Mouse (Mus musculus) neural tube, embryonic 13.5 days (tissue): ENCODE results near the gene Tcp11. TPM values are rescaled to one million over a fixed set of nuclear protein-coding genes. Genes with fewer than 3 reads are reported as not detected.

Source experiments
- ATAC-seq: fragments of 200-750 bp; cut with Nextera tagmentation; 2 replicates; pipeline ENCODE4 v1.8.0; 2017; ENCODE audit warnings: low read depth, mild to moderate bottlenecking, moderate TSS enrichment, moderate library complexity
- H3K27ac ChIP-seq: fragments of 300-500 bp; sonication (generic); replicated peaks from 2 replicates; pipeline ENCODE4 v1.5.1; 2015; ENCODE audit warnings: moderate library complexity, mild to moderate bottlenecking, inconsistent platforms
- H3K27me3 ChIP-seq: fragments of 300-500 bp; sonication (generic); 2 replicates; pipeline ENCODE4 v1.6.1; 2015; ENCODE audit warnings: mild to moderate bottlenecking, inconsistent platforms
- H3K36me3 ChIP-seq: fragments of 300-500 bp; sonication (generic); 2 replicates; pipeline ENCODE4 v1.6.1; 2015; ENCODE audit warnings: mild to moderate bottlenecking, inconsistent platforms
- H3K4me1 ChIP-seq: fragments of 300-500 bp; sonication (generic); replicated peaks from 2 replicates; pipeline ENCODE4 v1.6.1; 2015; ENCODE audit warnings: inconsistent platforms
- H3K4me2 ChIP-seq: fragments of 300-500 bp; sonication (generic); 2 replicates; pipeline ENCODE4 v1.6.1; 2015; ENCODE audit warnings: inconsistent platforms, mild to moderate bottlenecking, moderate library complexity
- H3K4me3 ChIP-seq: fragments of 300-500 bp; sonication (generic); 2 replicates; pipeline ENCODE4 v1.5.1; 2015; ENCODE audit warnings: mild to moderate bottlenecking, inconsistent platforms
- H3K9ac ChIP-seq: fragments of 300-500 bp; sonication (generic); 2 replicates; pipeline ENCODE4 v1.6.1; 2015; ENCODE audit warnings: moderate library complexity, mild to moderate bottlenecking, inconsistent platforms
- H3K9me3 ChIP-seq: fragments of 300-500 bp; sonication (generic); 2 replicates; pipeline ENCODE4 v1.6.1; 2016; ENCODE audit warnings: inconsistent platforms
- WGBS: fragments of 180-500 bp; shearing (Covaris S2); methylation state at CpG from one replicate; pipeline ENCODE4 v1.1.7; 2015; 5-methylcytosine and 5-hydroxymethylcytosine counted together
- polyA plus RNA-seq: library from polyadenylated mRNA; unstranded; fragments of >200 nt; fragmentation: Nextera tagmentation; extraction: Ambion mirVana; gene quantifications from 2 replicates; pipeline ENCODE4 v1.2.1, GENCODE M21; 2015

Gene Tcp11
- polyA plus RNA-seq = 1.5 and 2.5 TPM in 2 replicates

- Histone ChIP-seq H3K4me1 (peaks cover 10% of the 10 kb centered on the region), H3K9ac (peak within 1 kb of the TSS; percentile 73), H3K27me3 (no peaks in the 10 kb centered on the region; the same call in 1 of the 2 replicates), H3K9me3 (no peaks in the 10 kb centered on the region), H3K27ac (no peak within 1 kb of the TSS), H3K4me3 (peak within 1 kb of the TSS; percentile 62), H3K36me3 (no peaks in the 10 kb centered on the region), H3K4me2 (peak within 1 kb of the TSS; percentile 99)
- 2% methylated on average over 56 of the region's 57 CpGs for WGBS
- peak; percentile 94 for ATAC-seq
Observed at GRCm38 (mm10) chr17:28080045-28080816, at the start of gene Tcp11. TSS of gene Tcp11 (minus strand) at chr17:28080639.

DNA sequence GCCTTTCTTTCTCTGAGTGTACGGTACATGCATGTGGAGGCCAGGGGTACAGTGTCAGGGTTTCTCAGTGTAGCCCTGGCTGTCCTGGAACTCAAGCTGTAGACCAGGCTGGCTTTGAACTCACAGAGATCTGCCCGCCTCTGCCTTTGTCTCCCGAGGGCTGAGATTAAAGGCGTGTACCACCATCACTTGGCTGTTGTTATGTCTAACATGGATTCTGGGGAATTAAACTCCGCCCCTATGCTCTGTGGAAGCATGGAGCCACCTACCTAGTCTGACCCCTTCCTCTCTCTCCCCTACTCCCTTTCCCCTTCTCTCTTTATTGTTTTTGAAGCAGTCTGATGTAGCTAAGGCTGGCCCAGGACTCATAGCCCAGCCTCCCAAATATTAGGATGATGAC, 49.4 kb upstream of the Tcp11 start:
- peaks cover 14% of the 10 kb centered on the region for H3K4me1 ChIP-seq
- no peaks in the 10 kb centered on the region for H3K9me3 ChIP-seq
- no peak overlapping the region for H3K4me2 ChIP-seq
- H3K27ac ChIP-seq = no peak overlapping the region
- H3K4me3 ChIP-seq = no peak overlapping the region
- no peaks in the 10 kb centered on the region for H3K27me3 ChIP-seq
- no peak overlapping the region for H3K9ac ChIP-seq
- WGBS = 90% methylated on average over 5 of the region's 5 CpGs
- ATAC-seq = no peak
- no peaks in the 10 kb centered on the region for H3K36me3 ChIP-seq

- Histone ChIP-seq H3K9ac (no peak overlapping the region), H3K4me3 (no peak overlapping the region), H3K27ac (peak overlapping the region; percentile 38; the same call in 1 of the 2 replicates), H3K36me3 (no peaks in the 10 kb centered on the region), H3K27me3 (no peaks in the 10 kb centered on the region), H3K9me3 (no peaks in the 10 kb centered on the region), H3K4me1 (peaks cover 14% of the 10 kb centered on the region), H3K4me2 (no peak overlapping the region)
- 68% methylated on average over 8 of the region's 8 CpGs for WGBS
- ATAC-seq = no peak
Observed at GRCm38 (mm10) chr17:28124368-28124767, 43.9 kb upstream of the Tcp11 start.

GRCm38 (mm10) chr17:28123627-28124026, 43.2 kb upstream of the Tcp11 start:
- Histone ChIP-seq H3K4me2 (peak overlapping the region; percentile 9; the same call in 1 of the 2 replicates), H3K4me3 (no peak overlapping the region), H3K9ac (peak overlapping the region; percentile 18; the same call in 1 of the 2 replicates), H3K27me3 (no peaks in the 10 kb centered on the region), H3K4me1 (peaks cover 14% of the 10 kb centered on the region), H3K9me3 (no peaks in the 10 kb centered on the region), H3K27ac (peak overlapping the region; percentile 38; the same call in 1 of the 2 replicates), H3K36me3 (no peaks in the 10 kb centered on the region)
- ATAC-seq = peak; percentile 62; the same call in 1 of the 2 replicates
- 23% methylated on average over 7 of the region's 7 CpGs for WGBS

DNA sequence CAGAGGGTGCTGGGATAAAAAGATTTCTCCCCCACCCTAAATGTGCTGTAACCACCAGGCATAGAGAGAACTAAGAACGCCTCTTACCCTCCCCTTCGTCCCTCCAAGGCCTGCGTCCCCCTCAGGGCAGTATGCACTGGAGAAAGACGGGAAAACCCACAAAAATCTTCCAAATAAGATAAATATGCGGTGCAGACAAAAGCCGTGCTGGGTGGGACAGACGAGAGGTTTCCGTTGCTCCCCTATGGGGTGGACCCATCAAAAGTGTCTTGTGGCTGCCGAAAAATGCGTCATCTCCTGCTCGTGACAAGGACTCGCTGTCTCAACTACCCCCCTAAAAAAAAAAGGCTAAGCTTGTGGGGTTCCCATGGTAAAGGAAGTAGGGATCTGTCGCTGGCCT, 42.5 kb upstream of the Tcp11 start:
- Histone ChIP-seq H3K4me2 (peak overlapping the region; percentile 9; the same call in 1 of the 2 replicates), H3K9me3 (no peaks in the 10 kb centered on the region)

GRCm38 (mm10) chr17:28120460-28120859, 40.0 kb upstream of the Tcp11 start:
- H3K9ac ChIP-seq = no peak overlapping the region
- peaks cover 26% of the 10 kb centered on the region for H3K4me1 ChIP-seq
- no peak overlapping the region for H3K4me2 ChIP-seq
- H3K27me3 ChIP-seq = no peaks in the 10 kb centered on the region
- H3K9me3 ChIP-seq = no peaks in the 10 kb centered on the region
- H3K27ac ChIP-seq = no peak overlapping the region
- no peaks in the 10 kb centered on the region for H3K36me3 ChIP-seq
- H3K4me3 ChIP-seq = no peak overlapping the region
- no peak for ATAC-seq
- 82% methylated on average over 5 of the region's 5 CpGs for WGBS

More for the DNA sequence above, 42.5 kb upstream of the Tcp11 start:
- no peaks in the 10 kb centered on the region for H3K27me3 ChIP-seq
- H3K36me3 ChIP-seq = no peaks in the 10 kb centered on the region
- H3K4me3 ChIP-seq = no peak overlapping the region
- H3K4me1 ChIP-seq = peaks cover 19% of the 10 kb centered on the region
- 41% methylated on average over 13 of the region's 13 CpGs for WGBS
- H3K27ac ChIP-seq = no peak overlapping the region
- peak overlapping the region; percentile 18; the same call in 1 of the 2 replicates for H3K9ac ChIP-seq
- no peak for ATAC-seq

GRCm38 (mm10) chr17:28117451-28118209, 37.2 kb upstream of the Tcp11 start:
- ATAC-seq = no peak
- H3K27me3 ChIP-seq = no peaks in the 10 kb centered on the region
- H3K9ac ChIP-seq = no peak overlapping the region
- peaks cover 12% of the 10 kb centered on the region for H3K4me1 ChIP-seq
- H3K4me2 ChIP-seq = no peak overlapping the region
- H3K4me3 ChIP-seq = no peak overlapping the region
- 46% methylated on average over 19 of the region's 19 CpGs for WGBS
- no peak overlapping the region for H3K27ac ChIP-seq
- H3K9me3 ChIP-seq = no peaks in the 10 kb centered on the region
- no peaks in the 10 kb centered on the region for H3K36me3 ChIP-seq

GRCm38 (mm10) chr17:28116335-28116734, 35.9 kb upstream of the Tcp11 start:
- H3K4me3 ChIP-seq = no peak overlapping the region
- 46% methylated on average over 9 of the region's 9 CpGs for WGBS
- ATAC-seq = 0 out of 2 replicates have a peak, but pooled peaks have one; percentile 48
- H3K9ac ChIP-seq = no peak overlapping the region; the same call in 1 of the 2 replicates
- H3K9me3 ChIP-seq = no peaks in the 10 kb centered on the region
- H3K4me1 ChIP-seq = peaks cover 11% of the 10 kb centered on the region
- H3K27me3 ChIP-seq = no peaks in the 10 kb centered on the region
- no peak overlapping the region for H3K27ac ChIP-seq
- no peak overlapping the region for H3K4me2 ChIP-seq
- H3K36me3 ChIP-seq = no peaks in the 10 kb centered on the region

DNA sequence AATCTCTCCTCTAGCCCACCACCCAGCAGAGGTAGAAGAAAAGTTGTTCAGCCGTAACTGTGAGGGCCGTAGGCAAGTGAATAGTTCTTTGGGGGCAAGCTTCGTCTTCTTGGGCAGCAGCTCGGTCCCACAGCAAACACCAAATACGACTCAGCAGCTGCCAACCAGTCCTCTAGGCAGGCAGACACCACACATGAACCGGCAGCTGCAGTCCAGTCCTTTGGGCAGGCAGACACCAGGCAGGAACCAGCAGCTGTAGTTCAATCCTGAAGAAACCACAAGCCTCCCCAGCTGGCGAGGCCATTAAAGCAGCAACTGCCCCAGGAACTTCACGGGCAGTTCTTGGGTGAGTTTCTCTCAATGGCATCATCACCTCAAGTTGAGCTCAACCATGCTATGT, 31.8 kb upstream of the Tcp11 start:
- Histone ChIP-seq H3K27ac (no peak overlapping the region), H3K27me3 (no peaks in the 10 kb centered on the region), H3K4me2 (no peak overlapping the region), H3K4me1 (peaks cover 8% of the 10 kb centered on the region), H3K9ac (no peak overlapping the region), H3K36me3 (no peaks in the 10 kb centered on the region), H3K9me3 (no peaks in the 10 kb centered on the region), H3K4me3 (no peak overlapping the region)
- whole genome bisulfite sequencing = 92% methylated on average over 8 of the region's 8 CpGs
- ATAC-seq = no peak

DNA sequence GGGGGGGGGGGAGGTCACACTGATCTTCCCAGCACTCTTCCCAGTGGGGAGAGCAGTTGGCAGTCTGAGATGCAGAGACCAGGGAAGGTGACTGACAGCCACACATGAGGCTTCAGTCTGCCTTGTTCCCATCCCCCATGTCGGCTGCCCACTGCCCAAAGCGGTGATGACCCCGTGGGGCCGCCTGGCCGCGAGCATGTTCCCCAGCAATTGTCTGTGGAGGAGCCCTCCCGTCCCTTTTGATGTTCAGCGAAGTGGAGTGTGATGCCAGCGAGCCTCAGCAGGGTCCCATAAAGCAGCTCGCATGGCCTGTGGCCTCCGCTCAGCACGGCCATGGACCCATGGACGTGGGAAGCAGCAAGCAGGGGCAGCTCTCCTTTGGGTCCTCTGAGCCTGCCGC, 26.8 kb upstream of the Tcp11 start:
- 5% methylated on average over 14 of the region's 14 CpGs for whole genome bisulfite sequencing
- no peaks in the 10 kb centered on the region for H3K9me3 ChIP-seq
- H3K27me3 ChIP-seq = no peaks in the 10 kb centered on the region
- no peaks in the 10 kb centered on the region for H3K36me3 ChIP-seq
- peaks cover 10% of the 10 kb centered on the region for H3K4me1 ChIP-seq
- no peak overlapping the region for H3K27ac ChIP-seq
- H3K9ac ChIP-seq = peak overlapping the region; percentile 42; the same call in 1 of the 2 replicates
- H3K4me3 ChIP-seq = no peak overlapping the region
- H3K4me2 ChIP-seq = no peak overlapping the region
- ATAC-seq = no peak

GRCm38 (mm10) chr17:28106352-28106751, 25.9 kb upstream of the Tcp11 start:
- Histone ChIP-seq H3K27ac (no peak overlapping the region), H3K4me3 (no peak overlapping the region), H3K36me3 (no peaks in the 10 kb centered on the region), H3K4me2 (no peak overlapping the region), H3K9ac (no peak overlapping the region), H3K27me3 (no peaks in the 10 kb centered on the region), H3K4me1 (peaks cover 20% of the 10 kb centered on the region), H3K9me3 (no peaks in the 10 kb centered on the region)
- no peak for ATAC-seq
- WGBS = 78% methylated on average over 6 of the region's 6 CpGs

- no peak overlapping the region for H3K4me2 ChIP-seq
- H3K27ac ChIP-seq = no peak overlapping the region
- H3K9ac ChIP-seq = no peak overlapping the region
- no peak for ATAC-seq
- no peaks in the 10 kb centered on the region for H3K36me3 ChIP-seq
- peaks cover 25% of the 10 kb centered on the region for H3K4me1 ChIP-seq
- 82% methylated on average over 6 of the region's 6 CpGs for WGBS
- no peaks in the 10 kb centered on the region for H3K9me3 ChIP-seq
- H3K4me3 ChIP-seq = no peak overlapping the region
- H3K27me3 ChIP-seq = no peaks in the 10 kb centered on the region
Observed at GRCm38 (mm10) chr17:28104416-28104815, 24.0 kb upstream of the Tcp11 start.
